Mouse (Mus musculus) urinary bladder, postnatal 36 days (tissue): ENCODE results near the gene Ovch2.

Experiments
- DNase-seq, 2 experiments: peaks; one replicate each; pipeline ENCODE4 v3.0.0; 2022; ENCODE audit warnings: low spot score in 2 of 2, mixed read lengths in 1 of 2

Ovch2 gene

DNA sequence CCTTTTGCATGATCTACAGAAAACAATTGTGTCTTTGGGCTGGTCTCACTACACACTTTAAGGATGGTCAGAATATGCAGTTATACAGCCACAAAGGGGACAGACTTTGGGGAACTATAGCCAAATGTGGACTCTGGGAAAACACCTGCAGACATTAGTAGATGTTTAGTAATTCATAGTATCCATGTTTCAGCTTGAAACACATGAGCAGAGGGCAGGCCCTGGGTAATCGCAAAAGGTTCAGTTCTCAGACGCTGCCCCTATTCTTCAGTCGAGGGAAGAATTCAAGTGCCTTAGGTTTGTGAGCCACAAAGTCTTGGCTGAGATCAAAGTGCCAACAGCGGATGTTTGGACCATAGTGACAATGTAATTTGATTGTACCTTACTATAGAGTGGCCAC is 56.6 kb downstream of the Ovch2 start:
- DNase-seq = no peak

DNA sequence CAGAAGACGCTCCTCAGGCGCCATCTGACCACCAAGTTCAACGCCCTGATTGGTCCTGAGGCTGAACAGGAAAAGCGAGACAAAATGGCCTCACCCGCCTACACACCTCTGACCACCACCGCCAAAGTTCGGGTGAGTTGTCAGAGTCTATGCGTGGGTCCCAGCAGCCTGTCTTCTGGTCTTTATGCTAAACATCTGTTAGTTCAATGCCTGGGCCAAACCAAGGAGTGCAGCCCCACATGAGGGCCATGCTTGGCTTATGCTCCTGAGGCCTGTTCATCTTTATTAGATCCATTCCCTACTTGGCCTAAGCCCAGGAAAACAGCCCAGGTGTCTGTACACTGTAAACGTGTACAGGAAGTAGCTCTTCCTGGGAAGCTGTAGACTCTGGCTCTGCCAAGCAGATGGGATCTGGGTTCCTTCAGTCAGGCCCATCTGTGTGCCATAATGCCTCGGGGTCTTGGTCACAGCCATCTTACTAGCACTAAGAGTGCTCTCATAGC is 58.0 kb downstream of the Ovch2 start:
- no peak for DNase-seq

DNA sequence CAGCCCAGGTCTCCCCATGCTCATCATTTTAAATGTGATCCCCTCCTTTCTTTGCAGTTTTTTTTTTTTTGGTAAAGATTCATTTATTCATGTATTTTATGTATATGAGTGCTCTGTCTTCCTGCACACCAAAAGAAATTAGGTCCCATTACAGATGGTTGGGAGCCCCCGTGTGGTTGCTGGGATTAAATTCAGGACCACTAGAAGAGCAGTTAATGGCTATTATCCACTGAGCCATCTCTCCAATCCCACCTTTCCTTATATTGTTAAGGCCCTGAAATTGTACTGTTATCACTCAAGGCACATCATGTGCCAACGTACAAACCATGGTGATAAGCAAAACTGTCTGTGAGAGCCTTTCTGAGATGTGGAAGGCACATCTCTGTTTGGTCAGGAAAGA is 62.3 kb downstream of the Ovch2 start:
- DNase-seq = no peak

DNA sequence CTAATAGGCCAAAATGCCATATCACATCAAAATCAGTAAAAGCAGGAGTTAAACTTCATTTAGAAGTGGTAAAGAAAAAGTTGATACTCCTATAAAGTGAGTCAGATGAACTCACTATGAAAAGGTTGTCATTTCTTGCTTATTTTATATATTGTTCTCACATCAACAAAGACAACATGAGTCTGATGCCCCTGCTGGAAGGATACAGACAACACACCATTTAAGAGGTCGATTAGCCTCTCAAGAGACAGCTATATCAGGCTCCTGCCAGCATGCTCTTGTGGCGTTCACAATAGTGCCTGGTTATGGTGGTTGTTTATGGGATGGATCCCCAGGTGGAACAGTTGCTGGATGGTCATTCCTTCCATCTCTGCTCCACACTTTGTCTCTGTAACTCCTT is 67.8 kb downstream of the Ovch2 start:
- no peak for DNase-seq
